Mouse (Mus musculus): ENCODE data around the gene Srpk2. TPM values are rescaled to one million over a fixed set of nuclear protein-coding genes. Genes with fewer than 3 reads are reported as not detected.
"Not testable (repeated sequence)": the region's sequence is repeated elsewhere in the genome, so short reads cannot be mapped to it uniquely, and the experiment has no call there.

The Srpk2 gene
- polyA plus RNA-seq, 1 experiment from 2014 or later = 71.4 TPM

DNA sequence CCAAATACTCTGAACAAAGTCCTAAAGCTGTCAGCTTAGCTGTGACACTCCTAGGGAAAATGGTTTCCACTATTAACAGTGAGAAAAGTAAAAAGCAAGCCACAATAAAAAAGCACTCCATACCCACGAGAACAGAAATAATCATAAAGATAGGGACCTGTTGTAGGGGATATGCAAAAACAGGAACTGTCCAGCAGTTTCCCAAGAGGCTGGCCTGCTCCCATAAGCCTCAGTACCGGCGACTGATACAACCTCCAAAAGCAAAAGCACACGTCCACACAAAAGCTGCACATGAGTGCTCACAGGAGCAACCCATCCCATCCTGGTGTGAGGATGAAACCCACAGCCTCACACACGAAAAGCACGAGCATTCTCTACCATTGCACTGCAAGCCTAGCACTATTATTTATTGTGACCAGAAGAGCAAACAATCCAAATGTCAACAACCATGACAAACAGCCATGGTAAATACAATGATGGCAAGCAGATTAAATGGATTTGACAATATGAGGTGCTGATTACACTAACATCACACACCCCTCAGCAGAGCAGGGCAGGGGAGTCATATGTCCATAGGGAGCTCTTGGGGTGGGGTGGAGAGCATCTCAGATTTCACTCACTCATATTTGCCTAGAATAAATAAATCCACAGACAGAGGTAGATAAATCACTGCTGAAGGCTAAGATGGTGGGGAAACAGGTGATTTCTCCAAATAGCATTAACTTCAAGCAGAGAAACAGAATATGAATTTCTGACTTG lies 107.9 kb downstream of the Srpk2 start:
- Histone ChIP-seq H3K9ac (no peak overlapping the region), H3K4me2 (no peak overlapping the region), H3K36me3 (replicated peaks) (peaks cover 11% of the 10 kb centered on the region; the same call in 1 of the 2 replicates), H3K9me3 (no peaks in the 10 kb centered on the region), H3K27me3 (no peaks in the 10 kb centered on the region), H3K27ac (0 out of 2 replicates have a peak overlapping the region, but pooled peaks have one; percentile 8), H3K4me3 (replicated peaks) (no peak overlapping the region), H3K4me1 (peaks cover 28% of the 10 kb centered on the region)
- WGBS = 85% methylated on average over 6 of the region's 6 CpGs
- no peak for ATAC-seq (ENCODE audit: low FRiP score)

DNA sequence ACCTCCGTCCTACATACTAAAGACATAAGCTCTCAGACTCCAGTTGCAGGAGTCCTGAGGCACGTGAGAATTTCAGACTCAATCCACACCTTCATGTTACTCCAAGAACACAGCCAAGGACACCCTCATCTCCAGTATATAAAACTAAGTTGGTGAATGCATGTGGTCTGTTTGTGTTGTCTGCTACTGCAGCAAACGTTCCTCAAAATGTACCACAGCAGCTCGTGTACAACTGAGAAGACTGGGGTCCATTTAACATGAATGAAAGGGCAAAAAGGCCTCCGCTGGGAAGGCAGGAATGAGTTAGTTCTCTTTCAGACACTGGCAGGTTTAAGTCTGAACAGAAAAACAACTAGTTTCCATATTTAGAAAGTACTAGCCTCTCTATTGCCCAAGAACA lies 110.5 kb downstream of the Srpk2 start:
- peaks cover 11% of the 10 kb centered on the region; the same call in 1 of the 2 replicates for H3K36me3 ChIP-seq (replicated peaks)
- ATAC-seq (ENCODE audit: low FRiP score) = no peak
- H3K27me3 ChIP-seq = no peaks in the 10 kb centered on the region
- peaks cover 26% of the 10 kb centered on the region for H3K4me1 ChIP-seq
- H3K9ac ChIP-seq = no peak overlapping the region
- no peaks in the 10 kb centered on the region for H3K9me3 ChIP-seq
- no peak overlapping the region for H3K4me3 ChIP-seq (replicated peaks)
- H3K4me2 ChIP-seq = no peak overlapping the region
- H3K27ac ChIP-seq = no peak overlapping the region
- 94% methylated on average over 5 of the region's 5 CpGs for WGBS

DNA sequence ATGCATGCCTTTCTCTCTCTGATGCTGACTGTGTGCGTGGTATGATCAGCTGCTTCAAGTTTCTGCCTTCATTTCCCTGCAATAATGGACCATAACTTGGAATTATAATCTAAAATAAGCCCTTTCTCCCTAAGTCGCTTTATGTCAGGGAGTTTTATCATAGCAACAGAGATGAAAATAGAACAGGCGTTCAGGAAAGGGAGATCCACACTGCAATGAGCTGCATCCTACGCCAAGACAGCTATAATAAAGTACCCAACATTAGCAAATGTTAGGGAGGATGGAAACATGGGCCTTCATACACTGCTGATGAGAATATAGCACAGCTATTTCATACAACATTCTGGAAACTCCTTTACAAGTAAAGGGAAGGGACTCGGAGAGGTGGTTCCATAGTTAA lies 116.2 kb downstream of the Srpk2 start:
- 0 out of 2 replicates have a peak, but pooled peaks cover 1% of the 10 kb centered on the region for H3K36me3 ChIP-seq (replicated peaks)

DNA sequence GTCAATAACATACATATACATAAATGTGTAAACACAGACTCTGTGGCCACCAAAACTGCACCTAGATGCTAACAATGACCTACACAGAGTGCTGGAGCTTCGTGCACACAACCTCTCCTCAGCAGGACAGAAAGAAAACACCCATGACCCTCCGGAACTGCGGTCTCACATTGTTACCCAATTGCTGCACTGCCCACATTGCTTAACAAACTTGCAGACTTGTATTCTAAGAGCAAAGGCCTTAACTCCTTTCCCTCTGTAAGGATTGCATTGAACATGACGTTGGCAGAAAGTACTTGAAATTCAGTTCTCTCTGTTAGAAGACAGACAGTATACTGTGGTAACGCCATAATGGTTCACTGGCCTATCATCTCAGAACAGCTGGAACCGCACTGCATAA lies 118.0 kb downstream of the Srpk2 start:
- Histone ChIP-seq H3K9ac (no peak overlapping the region), H3K4me1 (no peaks in the 10 kb centered on the region), H3K27ac (no peak overlapping the region), H3K9me3 (no peaks in the 10 kb centered on the region), H3K27me3 (no peaks in the 10 kb centered on the region), H3K4me3 (replicated peaks) (no peak overlapping the region), H3K36me3 (replicated peaks) (0 out of 2 replicates have a peak, but pooled peaks cover 2% of the 10 kb centered on the region), H3K4me2 (no peak overlapping the region)
- 89% methylated on average over 6 of the region's 6 CpGs for WGBS
- ATAC-seq (ENCODE audit: low FRiP score) = no peak

More for the DNA sequence above, 116.2 kb downstream of the Srpk2 start:
- Histone ChIP-seq H3K4me3 (replicated peaks) (no peak overlapping the region), H3K27ac (no peak overlapping the region), H3K9ac (no peak overlapping the region), H3K4me1 (no peaks in the 10 kb centered on the region), H3K9me3 (no peaks in the 10 kb centered on the region), H3K27me3 (no peaks in the 10 kb centered on the region), H3K4me2 (no peak overlapping the region)
- no peak for ATAC-seq (ENCODE audit: low FRiP score)
- 95% methylated on average over 5 of the region's 5 CpGs for WGBS

DNA sequence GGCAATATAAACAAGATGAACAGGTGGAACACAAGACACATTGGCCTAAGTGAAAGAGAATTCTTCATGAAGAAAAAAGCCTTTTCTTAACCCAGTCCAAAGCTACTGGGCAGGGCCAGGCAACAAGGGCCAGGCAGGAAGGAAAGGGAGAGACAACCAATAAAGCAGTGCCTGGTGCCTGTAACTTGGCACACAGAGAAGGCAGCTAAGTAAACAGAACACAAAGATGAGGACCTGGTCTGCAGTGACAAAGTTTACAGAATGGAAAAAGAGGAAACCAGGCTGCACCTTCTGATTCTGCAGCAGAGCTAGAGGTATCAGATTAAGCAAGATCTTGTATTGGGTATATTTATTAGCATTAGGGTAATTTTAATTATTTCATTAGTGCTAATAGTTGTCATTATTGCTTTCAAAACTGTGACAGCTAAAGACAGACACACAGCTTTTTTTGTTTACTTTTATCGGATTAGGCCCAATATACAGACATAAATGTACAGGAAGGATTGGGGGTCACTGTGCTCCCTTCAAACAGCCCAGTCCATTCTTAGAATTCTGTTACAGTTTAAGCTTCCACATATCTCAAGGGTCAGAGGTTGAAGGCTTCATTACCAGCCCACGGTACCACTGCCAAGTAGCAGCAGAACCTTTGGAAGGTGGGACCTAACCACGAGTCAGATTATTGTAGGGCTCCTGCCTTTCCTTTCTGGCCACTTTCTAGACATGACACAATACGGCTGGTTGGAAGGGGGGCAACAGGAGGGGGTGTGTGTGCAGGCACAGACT lies 121.9 kb downstream of the Srpk2 start:
- H3K27me3 ChIP-seq = no peaks in the 10 kb centered on the region
- no peak overlapping the region for H3K4me2 ChIP-seq
- H3K4me1 ChIP-seq = no peaks in the 10 kb centered on the region
- H3K36me3 ChIP-seq (replicated peaks) = peaks cover 5% of the 10 kb centered on the region; the same call in 1 of the 2 replicates
- 87% methylated on average over 4 of the region's 4 CpGs for WGBS
- no peak overlapping the region for H3K27ac ChIP-seq
- H3K9ac ChIP-seq = no peak overlapping the region
- H3K4me3 ChIP-seq (replicated peaks) = no peak overlapping the region
- no peaks in the 10 kb centered on the region for H3K9me3 ChIP-seq
- ATAC-seq (ENCODE audit: low FRiP score) = no peak

DNA sequence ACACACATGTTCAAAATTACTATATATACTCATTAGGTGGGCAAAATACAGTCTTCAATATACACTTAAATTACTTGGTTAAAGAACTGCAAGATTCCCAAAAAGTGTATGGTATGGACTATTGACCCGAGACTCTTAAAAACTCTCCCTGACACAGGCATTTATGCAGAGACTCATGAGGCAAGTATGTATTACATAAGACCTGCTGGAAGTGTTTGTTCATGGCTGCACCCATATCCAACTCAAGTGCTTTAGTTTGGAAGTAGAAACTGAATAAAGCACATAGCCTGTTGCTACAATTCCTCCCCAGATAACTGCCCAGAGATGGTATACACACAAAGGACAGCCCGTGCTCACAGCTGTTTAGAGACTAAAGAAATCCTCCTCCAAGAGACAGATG lies 123.2 kb downstream of the Srpk2 start:
- H3K4me2 ChIP-seq = no peak overlapping the region
- H3K27ac ChIP-seq = no peak overlapping the region
- H3K9me3 ChIP-seq = no peaks in the 10 kb centered on the region
- H3K4me3 ChIP-seq (replicated peaks) = no peak overlapping the region
- no peaks in the 10 kb centered on the region for H3K27me3 ChIP-seq
- no peak for ATAC-seq (ENCODE audit: low FRiP score)
- no peak overlapping the region for H3K9ac ChIP-seq
- WGBS = 95% methylated on average over 2 of the region's 2 CpGs
- H3K36me3 ChIP-seq (replicated peaks) = peaks cover 5% of the 10 kb centered on the region; the same call in 1 of the 2 replicates
- H3K4me1 ChIP-seq = no peaks in the 10 kb centered on the region

DNA sequence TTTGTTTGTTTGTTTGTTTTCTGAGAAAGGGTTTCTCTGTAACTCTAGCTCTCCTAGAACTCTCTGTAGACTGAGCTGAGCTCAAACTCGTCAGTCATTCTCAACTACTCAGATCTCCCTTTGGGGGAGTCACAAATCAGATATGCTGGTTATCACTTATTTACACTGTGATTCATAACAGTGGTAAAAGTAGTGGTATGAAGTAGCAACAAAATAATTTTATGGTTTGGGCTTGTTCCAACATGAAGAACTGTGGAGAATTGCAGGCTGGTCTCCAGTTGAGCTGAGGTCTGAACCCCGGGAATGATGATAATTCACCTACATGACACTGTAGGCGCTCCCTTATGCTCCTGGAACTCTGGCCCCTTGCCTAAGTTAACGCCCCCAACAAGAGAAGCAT lies 124.2 kb downstream of the Srpk2 start:
- no peak overlapping the region for H3K27ac ChIP-seq
- no peaks in the 10 kb centered on the region for H3K4me1 ChIP-seq
- H3K4me2 ChIP-seq = no peak overlapping the region
- H3K9me3 ChIP-seq = no peaks in the 10 kb centered on the region
- peaks cover 5% of the 10 kb centered on the region; the same call in 1 of the 2 replicates for H3K36me3 ChIP-seq (replicated peaks)
- H3K27me3 ChIP-seq = no peaks in the 10 kb centered on the region
- H3K4me3 ChIP-seq (replicated peaks) = no peak overlapping the region
- no peak for ATAC-seq (ENCODE audit: low FRiP score)
- no peak overlapping the region for H3K9ac ChIP-seq
- whole genome bisulfite sequencing = 85% methylated on average over 4 of the region's 4 CpGs

DNA sequence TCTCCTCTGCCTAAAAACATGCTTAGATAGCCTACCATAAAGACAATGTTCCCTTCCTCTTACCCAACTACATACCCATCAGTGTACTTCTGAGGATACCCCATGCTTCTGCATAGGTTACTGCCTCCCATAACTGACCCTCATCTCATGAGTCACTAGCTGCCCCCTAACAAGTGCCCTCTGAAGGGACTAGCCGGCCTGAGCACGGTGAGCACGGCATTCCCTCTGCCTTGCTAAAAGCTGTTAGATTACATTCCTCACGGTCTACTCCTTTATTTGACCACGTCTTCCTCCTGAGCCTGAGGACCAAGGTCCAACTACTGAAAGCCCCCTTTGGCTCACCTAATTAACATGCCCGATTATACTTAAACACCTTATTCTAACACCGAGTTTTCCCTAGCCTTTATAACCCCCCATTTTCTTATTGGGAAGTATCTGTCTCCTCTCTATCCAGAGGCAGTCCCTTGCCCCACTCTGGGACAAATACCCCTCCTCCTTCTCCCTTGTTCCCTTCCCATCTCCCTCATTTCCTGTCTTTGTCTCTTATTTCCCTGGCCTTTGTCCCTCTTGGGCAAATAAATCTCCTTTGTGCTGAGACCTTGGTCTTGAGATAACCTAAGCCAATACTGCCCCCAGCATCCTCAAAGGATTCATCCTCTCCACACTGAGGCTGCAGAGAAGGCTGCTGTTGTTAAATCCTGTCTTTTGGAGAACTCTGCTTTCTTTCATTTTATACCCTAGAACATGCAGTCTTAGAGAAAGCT lies 128.2 kb downstream of the Srpk2 start:
- Histone ChIP-seq H3K4me3 (replicated peaks) (no peak overlapping the region), H3K9ac (no peak overlapping the region), H3K4me1 (no peaks in the 10 kb centered on the region), H3K27me3 (no peaks in the 10 kb centered on the region), H3K36me3 (replicated peaks) (peaks cover 3% of the 10 kb centered on the region; the same call in 1 of the 2 replicates), H3K27ac (no peak overlapping the region), H3K4me2 (no peak overlapping the region), H3K9me3 (no peaks in the 10 kb centered on the region)
- ATAC-seq (ENCODE audit: low FRiP score) = no peak
- WGBS = 84% methylated on average over 7 of the region's 7 CpGs

DNA sequence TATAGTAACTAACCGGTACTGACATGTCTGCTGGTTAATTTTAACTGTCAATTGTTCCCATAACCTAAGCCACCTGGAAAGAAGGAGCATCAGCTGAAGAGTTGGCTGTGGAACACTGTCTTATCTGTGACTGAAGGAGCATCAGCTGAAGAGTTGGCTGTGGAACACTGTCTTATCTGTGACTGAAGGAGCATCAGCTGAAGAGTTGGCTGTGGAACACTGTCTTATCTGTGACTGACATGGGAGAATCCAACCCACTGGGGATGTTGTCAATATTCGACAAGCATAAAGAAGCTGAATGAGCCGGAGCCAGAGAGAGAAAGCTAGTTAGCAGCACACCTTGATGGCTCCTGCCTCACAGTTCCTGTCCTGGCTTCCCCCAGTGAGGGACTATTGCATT lies 131.1 kb downstream of the Srpk2 start:
- not testable (repeated sequence) for H3K9ac ChIP-seq
- 75% methylated on average over 3 of the region's 3 CpGs for WGBS

DNA sequence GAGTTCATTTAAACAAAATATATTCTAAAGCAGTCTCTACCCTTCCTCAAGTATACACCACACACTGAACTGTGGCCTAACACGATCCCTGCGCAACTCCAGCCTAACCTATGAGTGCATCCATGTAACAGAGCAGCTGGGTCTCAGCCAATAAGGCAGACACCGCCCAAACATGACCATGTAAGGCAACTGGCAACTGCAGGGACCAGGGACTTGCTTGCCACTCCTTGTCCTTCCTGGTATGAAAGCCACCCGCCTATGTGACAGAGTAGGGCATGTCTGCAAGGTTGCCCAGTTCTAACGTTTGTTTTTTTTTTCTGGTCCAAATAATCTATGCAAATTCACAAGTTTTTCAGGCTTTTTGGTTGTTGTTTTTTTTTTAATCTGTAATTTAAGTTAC lies 132.7 kb downstream of the Srpk2 start:
- H3K9ac ChIP-seq = no peak overlapping the region
- ATAC-seq (ENCODE audit: low FRiP score) = no peak
- H3K27ac ChIP-seq = no peak overlapping the region
- H3K9me3 ChIP-seq = no peaks in the 10 kb centered on the region
- no peaks in the 10 kb centered on the region for H3K27me3 ChIP-seq
- WGBS = 89% methylated on average over 5 of the region's 5 CpGs
- H3K4me1 ChIP-seq = no peaks in the 10 kb centered on the region
- H3K4me3 ChIP-seq (replicated peaks) = no peak overlapping the region
- no peaks in the 10 kb centered on the region for H3K36me3 ChIP-seq (replicated peaks)
- H3K4me2 ChIP-seq = no peak overlapping the region

More for the DNA sequence above, 131.1 kb downstream of the Srpk2 start:
- ATAC-seq (ENCODE audit: low FRiP score); H3K9me3 ChIP-seq; H3K4me1 ChIP-seq; H3K27ac ChIP-seq; H3K4me3 ChIP-seq (replicated peaks); H3K36me3 ChIP-seq (replicated peaks); H3K27me3 ChIP-seq; H3K4me2 ChIP-seq: not testable (repeated sequence)

DNA sequence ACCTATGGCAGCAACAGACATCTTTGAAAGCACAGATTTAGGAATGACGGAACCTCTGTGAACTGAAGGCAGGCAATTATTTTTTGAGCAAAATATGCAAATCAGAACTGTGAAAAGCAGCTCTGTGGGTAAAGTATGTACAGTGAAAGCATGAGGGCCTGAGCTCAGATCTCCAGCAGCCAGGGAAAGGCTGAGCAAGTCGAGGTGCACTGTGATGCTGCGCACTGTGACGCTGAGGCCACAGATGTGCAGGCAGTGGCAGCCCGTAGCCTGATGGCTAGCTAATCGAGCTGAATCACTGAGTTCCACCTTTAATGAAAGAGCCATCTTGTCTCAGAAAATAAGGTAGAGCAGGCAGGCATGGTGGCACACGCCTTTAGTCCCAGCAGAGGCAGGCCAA lies 148.7 kb downstream of the Srpk2 start:
- Histone ChIP-seq H3K4me1 (peaks cover 6% of the 10 kb centered on the region; the same call in 1 of the 2 replicates), H3K4me3 (replicated peaks) (no peak overlapping the region), H3K27ac (peak overlapping the region; percentile 51; the same call in 1 of the 2 replicates), H3K27me3 (no peaks in the 10 kb centered on the region), H3K4me2 (no peak overlapping the region), H3K36me3 (replicated peaks) (peaks cover 17% of the 10 kb centered on the region), H3K9ac (no peak overlapping the region), H3K9me3 (no peaks in the 10 kb centered on the region)
- 75% methylated on average over 7 of the region's 7 CpGs for WGBS
- no peak for ATAC-seq (ENCODE audit: low FRiP score)

DNA sequence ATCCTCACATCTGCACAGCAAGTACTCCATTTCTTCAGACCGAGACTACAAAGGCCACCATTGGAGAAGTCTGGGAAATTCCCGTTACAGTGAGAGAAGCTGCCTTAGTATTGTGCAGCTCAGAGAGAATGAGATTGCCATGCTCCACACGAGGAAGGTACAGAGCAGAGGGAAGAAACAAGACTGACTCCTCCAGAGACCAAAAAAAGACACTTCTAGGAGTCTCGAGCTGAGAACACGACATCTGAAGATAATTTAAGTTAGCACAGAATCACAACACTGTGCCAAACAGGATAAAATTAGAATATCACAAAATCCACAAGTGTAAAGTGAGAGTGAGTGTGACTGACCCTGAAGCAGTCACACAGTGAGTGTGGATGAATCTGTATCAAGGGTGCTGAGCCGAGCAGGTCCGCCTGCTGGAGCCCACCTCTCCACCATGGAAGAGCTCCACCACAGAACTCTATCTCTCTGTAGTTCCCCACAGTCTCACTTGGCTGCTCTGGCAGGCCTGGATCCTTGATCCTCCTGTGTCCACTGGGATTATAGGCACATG lies 152.8 kb downstream of the Srpk2 start:
- Histone ChIP-seq H3K4me1 (peaks cover 6% of the 10 kb centered on the region; the same call in 1 of the 2 replicates), H3K9ac (no peak overlapping the region), H3K36me3 (replicated peaks) (peaks cover 10% of the 10 kb centered on the region), H3K27me3 (no peaks in the 10 kb centered on the region), H3K9me3 (no peaks in the 10 kb centered on the region), H3K27ac (no peak overlapping the region), H3K4me2 (no peak overlapping the region), H3K4me3 (replicated peaks) (no peak overlapping the region)
- 85% methylated on average over 7 of the region's 7 CpGs for WGBS
- no peak for ATAC-seq (ENCODE audit: low FRiP score)

All from forebrain, embryonic 12.5 days (tissue).